34 mouse cellular contexts compared by ENCODE assay signal in the genomic region with DNA sequence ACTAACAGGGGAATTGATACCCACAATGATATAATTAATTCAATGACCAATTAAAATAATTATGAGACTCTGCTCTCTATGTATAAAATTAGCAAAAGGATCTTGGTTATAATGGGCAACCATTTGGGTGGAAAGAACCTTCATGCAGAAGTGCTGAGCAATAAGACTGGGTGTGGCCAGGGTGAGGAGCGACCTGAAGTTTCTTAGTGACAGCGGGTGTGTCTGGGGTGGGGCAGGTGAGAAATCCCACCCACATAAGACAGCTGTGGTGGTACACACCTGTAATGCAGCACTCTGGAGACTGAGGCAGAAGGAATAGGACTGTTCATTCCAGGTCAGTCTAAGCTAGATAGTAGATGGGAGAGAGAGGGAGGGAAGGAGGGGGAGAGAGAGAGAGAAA.
"Had no signal": no experiment of that assay in that cellular context is flagged by ENCODE, and none has a peak within 500 bp of the region (broad histone marks: within the 10 kb centered on the region; RNA-seq: fewer than 3 reads in every experiment).

No protein-coding gene starts in this region.

- DNase-seq: heart, postnatal 10 days; heart, postnatal 14 days; heart, postnatal 36 days; heart, postnatal 4 days; kidney, adult 11 months; kidney, adult 18-20 months; kidney, adult 2 months; kidney, adult 8-10 months; kidney, adult 9 months; kidney, postnatal 10 days; kidney, postnatal 14 days; kidney, postnatal 25 days; kidney, postnatal 36 days; kidney, postnatal 4 days; layer of hippocampus, adult 9-11 months; layer of hippocampus, postnatal 36 days had no signal

- H3K4me2 ChIP-seq: heart, embryonic 11.5 days; heart, embryonic 12.5 days; heart, embryonic 13.5 days; heart, embryonic 15.5 days; hindbrain, embryonic 12.5 days; hindbrain, embryonic 13.5 days; hindbrain, embryonic 14.5 days; hindbrain, embryonic 15.5 days; intestine, embryonic 15.5 days; kidney, embryonic 15.5 days had no signal

- H3K27me3 ChIP-seq: heart, embryonic 12.5 days; heart, embryonic 13.5 days; heart, embryonic 15.5 days; hindbrain, embryonic 12.5 days; hindbrain, embryonic 13.5 days; hindbrain, embryonic 15.5 days; intestine, embryonic 15.5 days; kidney, embryonic 15.5 days had no signal

- H3K9me3 ChIP-seq: heart, embryonic 15.5 days; hindbrain, embryonic 10.5 days; hindbrain, embryonic 12.5 days; hindbrain, embryonic 13.5 days; hindbrain, embryonic 15.5 days; intestine, embryonic 15.5 days; kidney, embryonic 15.5 days had no signal

- H3K27ac ChIP-seq: heart, embryonic 13.5 days; heart, embryonic 15.5 days; hindbrain, embryonic 10.5 days; hindbrain, embryonic 12.5 days; hindbrain, embryonic 13.5 days; hindbrain, embryonic 14.5 days; hindbrain, embryonic 15.5 days; hindbrain, postnatal 0 days; intestine, embryonic 15.5 days; kidney, embryonic 15.5 days; kidney, postnatal 0 days; layer of hippocampus, adult 2 months; left cerebral cortex, adult 2 months had no signal

- ATAC-seq: hindbrain, embryonic 16.5 days; hindbrain, postnatal 0 days; inflammation-experienced regulatory T-cells, adult 6 months; intestine, embryonic 15.5 days; intestine, postnatal 0 days had no signal

- H3K4me3 ChIP-seq: heart, embryonic 12.5 days; heart, embryonic 13.5 days; heart, embryonic 15.5 days; hindbrain, embryonic 10.5 days; hindbrain, embryonic 12.5 days; hindbrain, embryonic 13.5 days; hindbrain, embryonic 15.5 days; intestine, embryonic 15.5 days; kidney, embryonic 15.5 days; layer of hippocampus, adult 2 months; left cerebral cortex, adult 2 months had no signal

- H3K36me3 ChIP-seq: heart, embryonic 12.5 days; heart, embryonic 13.5 days; heart, embryonic 15.5 days; hindbrain, embryonic 10.5 days; hindbrain, embryonic 12.5 days; hindbrain, embryonic 13.5 days; hindbrain, embryonic 15.5 days; intestine, embryonic 15.5 days; kidney, embryonic 15.5 days had no signal

- H3K9ac ChIP-seq: heart, embryonic 12.5 days; heart, embryonic 13.5 days; heart, embryonic 15.5 days; hindbrain, embryonic 12.5 days; hindbrain, embryonic 13.5 days; hindbrain, embryonic 14.5 days; hindbrain, embryonic 15.5 days; intestine, embryonic 15.5 days; kidney, embryonic 15.5 days had no signal

- H3K4me1 ChIP-seq: heart, embryonic 12.5 days; hindbrain, embryonic 10.5 days; hindbrain, embryonic 12.5 days; hindbrain, embryonic 15.5 days had no signal
